Mouse (Mus musculus) CD4-positive naive resting alpha-beta T cell, adult 57 days (primary cell): ENCODE results near the gene Prpf39. TPM values are rescaled to one million over a fixed set of nuclear protein-coding genes. Genes with fewer than 3 reads are reported as not detected.

ENCODE experiments used
- total RNA-seq: library from RNA; stranded (reverse); gene quantifications from one replicate; pipeline ENCODE4 v1.2.4, GENCODE M21; 2023

The Prpf39 gene
- total RNA-seq: 140 TPM

GRCm38 (mm10) chr12:65036190-65036870, at the start of gene Prpf39:
Prpf39 (plus strand) TSS chr12:65036333.

GRCm38 (mm10) chr12:65073611-65074178, 37.6 kb downstream of the Prpf39 start, which contains the start of gene Fkbp3:
Fkbp3 (minus strand) TSS chr12:65074007.

GRCm38 (mm10) chr12:65075085-65075732, 39.1 kb downstream of the Prpf39 start, which contains the start of gene Fancm:
Fancm (plus strand) TSS chr12:65075603.

Other genes starting within 250 kb of the Prpf39 start
- gene Gm527, start 118.4 kb upstream of the Prpf39 start, total RNA-seq: 11.9 TPM
- gene Klhl28, start 70.8 kb upstream of the Prpf39 start, total RNA-seq: 20.4 TPM
- 56.2 TPM for gene Togaram1, start 70.5 kb upstream of the Prpf39 start, total RNA-seq
- 101 TPM for gene Fkbp3, start 37.7 kb downstream of the Prpf39 start, total RNA-seq
- gene Fancm, start 39.3 kb downstream of the Prpf39 start, total RNA-seq: 11.1 TPM
- 0.71 TPM for gene Mis18bp1, start 136.3 kb downstream of the Prpf39 start, total RNA-seq
- not detected for gene Wdr20rt, start 189.2 kb downstream of the Prpf39 start, total RNA-seq